Mouse (Mus musculus): Measurements from ENCODE around the gene Zfp57. TPM values are rescaled to one million over a fixed set of nuclear protein-coding genes. Genes with fewer than 3 reads are reported as not detected.
"Not testable (repeated sequence)": the region's sequence is repeated elsewhere in the genome, so short reads cannot be mapped to it uniquely, and the experiment has no call there.

Zfp57 gene
- total RNA-seq (2014; fragmentation: Nextera tagmentation) (1.2 TPM in 1 of 2 replicates, not detected in the other), total RNA-seq (2017) (0.57 TPM in 1 of 2 replicates, not detected in the other)

DNA sequence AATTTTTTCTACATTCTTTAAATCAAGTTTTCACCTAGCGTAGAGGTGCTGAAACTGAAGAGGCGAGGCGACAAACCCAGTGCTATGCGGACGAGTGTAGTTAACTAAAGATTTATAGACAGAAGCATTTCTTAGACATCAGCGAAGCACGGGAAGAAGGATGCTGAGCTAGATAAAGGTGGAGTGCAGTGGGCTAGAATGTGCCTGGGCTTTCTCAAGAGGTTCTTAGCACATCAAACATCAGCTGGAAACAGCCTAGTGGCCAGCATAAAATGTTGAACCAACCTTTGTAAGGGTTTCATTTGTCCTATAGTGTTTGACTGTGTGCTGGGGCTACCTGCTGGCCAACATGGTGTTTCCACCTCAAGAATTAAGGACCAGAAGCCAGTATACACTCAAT lies at the start of gene Zfp57:
Gene Zfp57 (plus strand): TSS at position 301 of the 400 bp plus-strand sequence.
- ATAC-seq (replicated peaks; ENCODE audit: poor library complexity, severe bottlenecking) = no peak

- ATAC-seq (replicated peaks; ENCODE audit: poor library complexity, severe bottlenecking) = no peak
Observed at GRCm38 (mm10) chr17:36952631-36953030, 48.3 kb upstream of the Zfp57 start.

GRCm38 (mm10) chr17:36953062-36953461 lies 47.9 kb upstream of the Zfp57 start:
- no peak for ATAC-seq (replicated peaks; ENCODE audit: poor library complexity, severe bottlenecking)

- ATAC-seq (replicated peaks; ENCODE audit: poor library complexity, severe bottlenecking) = peak; percentile 99
Observed at GRCm38 (mm10) chr17:36957999-36958743, 42.8 kb upstream of the Zfp57 start, which contains the start of the genes Znrd1 and Znrd1as. Gene Znrd1 (minus strand): TSS chr17:36958559. Gene Znrd1as (plus strand): TSS chr17:36958592.

- ATAC-seq (replicated peaks; ENCODE audit: poor library complexity, severe bottlenecking) = no peak
Observed at GRCm38 (mm10) chr17:36958884-36959283, 42.1 kb upstream of the Zfp57 start.

- ATAC-seq (replicated peaks; ENCODE audit: poor library complexity, severe bottlenecking) = no peak
Observed at GRCm38 (mm10) chr17:36961125-36961524, 39.8 kb upstream of the Zfp57 start.

GRCm38 (mm10) chr17:36966875-36967274 lies 34.1 kb upstream of the Zfp57 start:
- peak; percentile 54 for ATAC-seq (replicated peaks; ENCODE audit: poor library complexity, severe bottlenecking)

GRCm38 (mm10) chr17:36970316-36970890 lies 30.6 kb upstream of the Zfp57 start:
- ATAC-seq (replicated peaks; ENCODE audit: poor library complexity, severe bottlenecking) = peak; percentile 43

GRCm38 (mm10) chr17:36971172-36971850 lies 29.7 kb upstream of the Zfp57 start:
- peak; percentile 73 for ATAC-seq (replicated peaks; ENCODE audit: poor library complexity, severe bottlenecking)

DNA sequence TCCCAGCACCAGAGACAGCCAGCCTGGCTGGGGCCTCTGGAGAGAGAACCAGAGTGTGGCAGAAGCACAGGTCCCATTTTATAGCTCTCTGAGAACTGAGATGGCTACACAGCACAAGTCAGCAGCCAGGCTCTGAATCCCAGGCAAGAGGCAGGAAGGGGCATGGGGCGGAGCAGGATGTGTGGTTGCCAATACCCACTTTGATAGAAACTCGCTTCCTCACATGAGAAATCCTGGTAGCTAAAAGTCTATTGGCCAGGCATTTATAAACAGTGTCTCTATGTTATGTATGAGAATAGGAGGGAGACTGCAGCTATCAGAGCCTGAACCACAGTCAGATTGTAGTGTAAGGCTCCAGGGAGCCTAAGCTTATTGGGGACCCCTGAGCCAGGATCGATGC lies 28.2 kb upstream of the Zfp57 start:
- peak; percentile 43 for ATAC-seq (replicated peaks; ENCODE audit: poor library complexity, severe bottlenecking)

DNA sequence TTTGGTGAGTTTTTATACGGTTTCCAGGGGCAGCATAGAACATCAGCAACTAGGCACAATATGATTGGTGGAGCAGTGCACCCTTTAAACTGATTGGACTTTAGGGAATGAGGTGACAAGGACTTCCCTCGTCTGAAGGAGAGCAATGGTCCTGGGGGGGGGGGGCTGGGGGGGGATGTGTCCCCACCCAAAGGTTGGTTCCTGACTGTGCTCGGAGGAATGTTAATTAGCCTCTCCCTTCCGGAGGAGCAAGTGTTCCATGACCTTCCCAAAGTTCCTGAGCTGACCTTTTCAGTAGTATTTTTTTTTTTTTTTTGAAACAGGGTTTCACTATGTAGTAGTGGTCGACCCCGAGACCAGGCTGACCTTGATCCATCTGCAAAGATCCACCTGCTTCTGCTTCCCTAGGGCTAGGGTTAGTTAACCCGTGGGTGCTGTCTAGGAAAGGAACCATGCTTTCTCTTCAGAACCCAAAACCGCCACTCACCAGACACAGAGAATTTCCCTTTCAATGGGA lies 27.6 kb upstream of the Zfp57 start:
- ATAC-seq (replicated peaks; ENCODE audit: poor library complexity, severe bottlenecking) = no peak

DNA sequence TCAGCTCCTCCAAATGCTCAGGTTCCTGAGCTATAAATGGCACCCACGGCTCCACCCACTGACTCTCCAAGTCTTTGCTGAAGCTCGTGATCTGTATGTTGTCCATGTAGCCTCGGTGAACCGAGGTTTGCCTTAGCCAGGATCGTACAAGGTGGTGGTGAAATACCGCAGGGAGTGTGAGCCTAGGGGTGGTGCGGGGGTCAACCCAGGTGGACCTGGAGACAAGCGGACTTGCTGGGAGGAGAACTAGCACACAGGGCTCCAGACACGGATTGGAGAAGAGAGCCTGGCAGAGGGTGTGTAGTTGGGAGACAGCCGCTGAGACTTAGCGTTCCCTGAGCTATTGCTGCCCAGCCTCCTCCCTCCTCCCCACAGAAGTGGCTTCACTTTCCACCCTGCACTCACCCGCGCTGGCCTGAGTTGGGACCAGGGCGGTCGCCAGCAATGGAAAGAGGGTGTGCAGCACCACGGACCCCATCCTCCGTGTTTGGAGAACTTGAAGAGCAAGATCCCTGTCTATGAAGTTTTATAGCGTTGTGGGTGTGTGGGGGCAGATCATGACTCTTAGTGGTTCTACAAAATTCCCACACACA lies 19.6 kb upstream of the Zfp57 start, which contains the start of gene 2410137M14Rik:
Gene 2410137M14Rik (minus strand): TSS at position 17 of the 593 bp plus-strand sequence.
- peak; percentile 37 for ATAC-seq (replicated peaks; ENCODE audit: poor library complexity, severe bottlenecking)

DNA sequence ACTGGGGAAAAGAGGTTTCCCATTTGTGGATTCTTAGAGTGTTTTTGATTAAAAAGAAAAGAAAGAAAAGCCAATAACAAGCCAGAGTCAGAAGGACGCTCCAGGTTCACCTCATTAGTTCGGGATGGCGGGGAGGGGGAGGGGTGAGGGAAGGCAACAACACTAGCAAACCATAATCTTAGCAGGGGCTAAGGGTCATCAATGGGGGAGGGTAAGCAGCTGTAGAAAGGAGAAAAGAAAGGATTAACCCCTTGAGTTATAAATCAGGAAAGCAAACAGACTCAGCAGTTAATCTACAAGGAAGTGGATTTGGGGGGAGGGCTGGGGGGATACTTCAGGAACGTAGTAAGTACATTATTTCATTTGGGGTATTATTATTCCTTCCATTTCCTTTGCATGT lies 19.1 kb upstream of the Zfp57 start:
- no peak for ATAC-seq (replicated peaks; ENCODE audit: poor library complexity, severe bottlenecking)

GRCm38 (mm10) chr17:36982253-36983155 lies 18.5 kb upstream of the Zfp57 start:
- no peak for ATAC-seq (replicated peaks; ENCODE audit: poor library complexity, severe bottlenecking)

DNA sequence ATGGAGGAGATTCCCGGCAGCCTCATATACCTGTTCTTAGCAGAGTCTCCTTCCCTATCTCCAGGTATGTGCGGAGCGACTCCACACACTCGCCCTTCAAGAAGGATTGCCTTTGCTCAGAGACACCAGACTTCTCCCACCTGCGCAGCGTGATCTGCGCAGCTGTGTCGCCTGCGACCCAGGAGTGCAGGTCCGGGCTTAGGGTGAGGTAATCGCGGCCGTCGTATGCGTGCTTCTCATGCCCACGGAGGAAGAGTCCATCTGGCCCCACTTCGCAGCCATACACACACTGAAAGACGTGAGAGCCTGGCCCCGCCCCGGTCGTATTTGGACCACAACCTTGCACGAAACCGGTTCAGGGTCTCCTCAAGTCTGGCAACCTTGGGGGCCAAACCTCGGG lies 12.5 kb upstream of the Zfp57 start:
- ATAC-seq (replicated peaks; ENCODE audit: poor library complexity, severe bottlenecking) = 0 out of 2 replicates have a peak, but pooled peaks have one; percentile 15

GRCm38 (mm10) chr17:36989437-36989836 lies 11.5 kb upstream of the Zfp57 start, which contains the start of gene H2-M5:
Gene H2-M5 (minus strand): TSS chr17:36989537.
- no peak for ATAC-seq (replicated peaks; ENCODE audit: poor library complexity, severe bottlenecking)

DNA sequence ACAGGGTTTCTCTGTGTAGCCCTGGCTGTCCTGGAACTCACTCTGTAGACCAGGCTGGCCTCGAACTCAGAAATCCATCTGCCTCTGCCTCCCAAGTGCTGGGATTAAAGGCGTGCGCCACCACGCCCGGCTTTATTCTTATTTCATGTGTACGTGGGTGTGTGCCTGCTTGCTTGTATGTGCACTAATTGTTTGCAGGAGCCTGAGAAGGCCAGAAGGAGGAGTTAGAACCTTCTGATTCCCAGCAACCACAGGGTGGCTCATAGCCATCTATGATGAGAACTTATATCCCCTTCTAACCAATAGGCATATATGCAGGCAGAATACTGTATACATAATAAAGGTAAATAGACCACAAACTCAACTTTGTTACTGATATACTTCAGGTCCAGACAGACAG lies 10.3 kb upstream of the Zfp57 start:
- not testable (repeated sequence) for ATAC-seq (replicated peaks; ENCODE audit: poor library complexity, severe bottlenecking)

- peak; percentile 82 for ATAC-seq (replicated peaks; ENCODE audit: poor library complexity, severe bottlenecking)
Observed at GRCm38 (mm10) chr17:36992336-36993104, 8.4 kb upstream of the Zfp57 start.
